Mouse (Mus musculus) MEL (cell line): ENCODE results near the gene Ctnnd2. TPM values are rescaled to one million over a fixed set of nuclear protein-coding genes. Genes with fewer than 3 reads are reported as not detected.

Source experiments
- DNase-seq: peaks from one replicate; pipeline ENCODE4 v3.0.0; 2011; ENCODE audit warnings: low read depth, low spot score
- H3K27ac ChIP-seq: 2 replicates; pipeline ENCODE4 v1.5.1; 2012; ENCODE audit warnings: low read depth, mild to moderate bottlenecking, control low read depth, low read length, moderate library complexity; ENCODE audit not compliant: control insufficient read depth
- H3K27me3 ChIP-seq, 2 experiments: fragments of 150-350 bp in 1 of 2; sonication (generic) in 1 of 2; 2 replicates each; pipeline ENCODE4 v1.6.1; 2012; ENCODE audit warnings: low read length in 2 of 2, mild to moderate bottlenecking in 2 of 2, improper control_type of control experiment in 1 of 2, moderate library complexity in 1 of 2; ENCODE audit not compliant: insufficient read depth in 2 of 2, control insufficient read depth in 1 of 2
- H3K36me3 ChIP-seq, 2 experiments: 2 replicates each; pipeline ENCODE4 v1.6.1; 2012 to 2014; ENCODE audit warnings: low read length in 2 of 2, improper control_type of control experiment in 1 of 2, inconsistent platforms in 1 of 2, mild to moderate bottlenecking in 1 of 2; ENCODE audit not compliant: insufficient read depth in 2 of 2, control insufficient read depth in 1 of 2
- H3K4me1 ChIP-seq, 2 experiments: fragments of 150-350 bp in 1 of 2; sonication (generic) in 1 of 2; 2 replicates each; pipeline ENCODE4 v1.6.1; 2012; ENCODE audit warnings: low read length in 2 of 2, improper control_type of control experiment in 1 of 2, mild to moderate bottlenecking in 1 of 2; ENCODE audit not compliant: insufficient read depth in 2 of 2, control insufficient read depth in 1 of 2
- H3K4me3 ChIP-seq, 2 experiments: fragments of 150-350 bp in 1 of 2; sonication (generic) in 1 of 2; 2 replicates each; pipeline ENCODE4 v1.5.1; 2012; ENCODE audit warnings: low read depth in 2 of 2, low read length in 2 of 2, mild to moderate bottlenecking in 2 of 2, moderate library complexity in 2 of 2, control low read depth in 1 of 2, improper control_type of control experiment in 1 of 2; ENCODE audit not compliant: control insufficient read depth in 1 of 2, insufficient read depth in 1 of 2
- H3K79me2 ChIP-seq: 2 replicates; pipeline ENCODE4 v1.6.1; 2012; ENCODE audit warnings: mild to moderate bottlenecking, low read length, moderate library complexity; ENCODE audit not compliant: control insufficient read depth, poor library complexity, insufficient read depth
- H3K9ac ChIP-seq: 2 replicates; pipeline ENCODE4 v1.6.1; 2012; ENCODE audit warnings: low read depth, mild to moderate bottlenecking, control low read depth, low read length, moderate library complexity; ENCODE audit not compliant: control insufficient read depth, poor library complexity, severe bottlenecking
- H3K9me3 ChIP-seq: fragments of 150-350 bp; sonication (generic); replicated peaks from 2 replicates; pipeline ENCODE4 v1.6.1; 2012; ENCODE audit warnings: mild to moderate bottlenecking, low read length, improper control_type of control experiment, moderate library complexity; ENCODE audit not compliant: insufficient read depth
- CHD1 ChIP-seq: IDR thresholded peaks from 2 replicates; pipeline ENCODE4 v1.6.1; 2012; ENCODE audit warnings: low read depth, mild to moderate bottlenecking, inconsistent platforms, low read length, improper control_type of control experiment
- CHD2 ChIP-seq: IDR thresholded peaks from 2 replicates; pipeline ENCODE4 v1.6.1; 2011; ENCODE audit warnings: low read length, improper control_type of control experiment
- E2F4 ChIP-seq: IDR thresholded peaks from 2 replicates; pipeline ENCODE4 v1.6.1; 2011; ENCODE audit warnings: low read depth, low read length, improper control_type of control experiment, borderline replicate concordance
- ELF1 ChIP-seq: IDR thresholded peaks from 2 replicates; pipeline ENCODE4 v1.6.1; 2014; ENCODE audit warnings: low read depth, mild to moderate bottlenecking, inconsistent platforms, low read length, improper control_type of control experiment, moderate library complexity
- EP300 ChIP-seq, 2 experiments: IDR thresholded peaks; 2 replicates each; pipeline ENCODE4 v1.6.1; 2011; ENCODE audit warnings: improper control_type of control experiment in 2 of 2, low read length in 2 of 2, low read depth in 1 of 2, mild to moderate bottlenecking in 1 of 2
- ETS1 ChIP-seq: IDR thresholded peaks from 2 replicates; pipeline ENCODE4 v1.6.1; 2012; ENCODE audit warnings: low read depth, mild to moderate bottlenecking, inconsistent platforms, low read length, improper control_type of control experiment, moderate library complexity
- GABPA ChIP-seq: IDR thresholded peaks from 2 replicates; pipeline ENCODE4 v1.6.1; 2012; ENCODE audit warnings: low read depth, mild to moderate bottlenecking, inconsistent platforms, low read length, improper control_type of control experiment, moderate library complexity
- KAT2A ChIP-seq: conservative IDR thresholded peaks from 2 replicates; pipeline ENCODE4 v1.6.1; 2012; ENCODE audit warnings: low read depth, low read length, improper control_type of control experiment, inconsistent platforms
- MEF2A ChIP-seq: IDR thresholded peaks from 2 replicates; pipeline ENCODE4 v1.6.1; 2014; ENCODE audit warnings: low read depth, mild to moderate bottlenecking, inconsistent platforms, low read length, improper control_type of control experiment; ENCODE audit not compliant: poor library complexity, insufficient replicate concordance, severe bottlenecking; ENCODE audit errors: extremely low read depth
- MYC ChIP-seq: IDR thresholded peaks from 2 replicates; pipeline ENCODE4 v1.6.1; 2011; ENCODE audit warnings: low read depth, mild to moderate bottlenecking, low read length, improper control_type of control experiment, moderate library complexity
- NELFE ChIP-seq: IDR thresholded peaks from 2 replicates; pipeline ENCODE4 v1.6.1; 2011; ENCODE audit warnings: low read depth, low read length, improper control_type of control experiment
- POLR2A ChIP-seq, 2 experiments: IDR thresholded peaks; 2 replicates each; pipeline ENCODE4 v1.6.1; 2011 to 2012; ENCODE audit warnings: low read length in 2 of 2, mild to moderate bottlenecking in 2 of 2, control low read depth in 1 of 2, improper control_type of control experiment in 1 of 2, low read depth in 1 of 2, moderate library complexity in 1 of 2; ENCODE audit not compliant: control insufficient read depth in 1 of 2, insufficient read depth in 1 of 2, poor library complexity in 1 of 2
- POLR2AphosphoS2 ChIP-seq: IDR thresholded peaks from 2 replicates; pipeline ENCODE4 v1.6.1; 2011; ENCODE audit warnings: low read length, improper control_type of control experiment
- RCOR1 ChIP-seq: IDR thresholded peaks from 2 replicates; pipeline ENCODE4 v1.6.1; 2012; ENCODE audit warnings: low read depth, mild to moderate bottlenecking, inconsistent platforms, low read length, improper control_type of control experiment
- SIN3A ChIP-seq: IDR thresholded peaks from 2 replicates; pipeline ENCODE4 v1.6.1; 2012; ENCODE audit warnings: low read length, improper control_type of control experiment, inconsistent platforms
- UBTF ChIP-seq: IDR thresholded peaks from 2 replicates; pipeline ENCODE4 v1.6.1; 2012; ENCODE audit warnings: low read depth, mild to moderate bottlenecking, inconsistent platforms, low read length, improper control_type of control experiment, moderate library complexity, borderline replicate concordance; ENCODE audit not compliant: insufficient read depth
- USF1 ChIP-seq: IDR thresholded peaks from 2 replicates; pipeline ENCODE4 v1.6.1; 2014; ENCODE audit warnings: low read depth, mild to moderate bottlenecking, inconsistent platforms, low read length, improper control_type of control experiment, moderate library complexity
- ZC3H11A ChIP-seq: IDR thresholded peaks from 2 replicates; pipeline ENCODE4 v1.6.1; 2012; ENCODE audit warnings: low read depth, mild to moderate bottlenecking, inconsistent platforms, low read length, improper control_type of control experiment
- ZKSCAN1 ChIP-seq: IDR thresholded peaks from 2 replicates; pipeline ENCODE4 v1.6.1; 2012; ENCODE audit warnings: low read depth, mild to moderate bottlenecking, inconsistent platforms, low read length, improper control_type of control experiment, moderate library complexity
- ZMIZ1 ChIP-seq: IDR thresholded peaks from 2 replicates; pipeline ENCODE4 v1.6.1; 2012; ENCODE audit warnings: low read depth, mild to moderate bottlenecking, inconsistent platforms, low read length, improper control_type of control experiment, moderate library complexity
- ZNF384 ChIP-seq: IDR thresholded peaks from 2 replicates; pipeline ENCODE4 v1.6.1; 2012; ENCODE audit warnings: low read depth, mild to moderate bottlenecking, inconsistent platforms, low read length, improper control_type of control experiment
- polyA plus RNA-seq, 2 experiments: library from polyadenylated mRNA; stranded (reverse) in 1 of 2; unstranded in 1 of 2; fragments of >175 nt in 1 of 2; fragments of >200 nt in 1 of 2; gene quantifications; 2 replicates each; pipeline versions ENCODE4 v1.2.1 to v1.2.4; 2012; ENCODE audit warnings: low replicate concordance in 2 of 2, low read depth in 1 of 2; ENCODE audit not compliant: insufficient read length in 2 of 2, insufficient read depth in 1 of 2, missing spikeins in 1 of 2
- total RNA-seq: library from RNA; depleted of rRNA; stranded (reverse); fragments of 300-350 nt; gene quantifications from 2 replicates; pipeline ENCODE4 v1.2.3, GENCODE M21; 2012

The Ctnnd2 gene
- total and polyA plus RNA-seq, 3 experiments: 0.03 TPM; not detected in 2

DNA sequence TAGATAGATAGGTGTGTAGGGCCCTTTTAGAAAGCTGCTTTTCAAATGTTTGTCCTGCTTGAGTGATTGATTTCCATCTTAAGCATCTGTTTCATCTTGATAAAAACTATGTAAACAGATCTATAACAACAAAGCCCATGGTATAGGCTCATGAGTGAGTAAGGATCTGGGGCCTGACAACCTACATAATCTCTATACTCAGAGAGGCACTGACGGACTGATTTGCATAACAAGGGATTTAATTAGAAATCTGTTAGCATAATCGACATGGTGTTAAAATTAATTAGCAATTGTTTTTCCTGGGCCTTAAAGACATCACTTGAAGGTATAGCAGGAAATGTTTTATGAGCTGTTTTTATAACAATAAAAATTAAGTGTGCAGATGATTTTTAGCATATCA is 548.7 kb downstream of the Ctnnd2 start:
- Histone ChIP-seq H3K9ac (no peak overlapping the region), H3K4me1 (no peaks in the 10 kb centered on the region), H3K9me3 (no peaks in the 10 kb centered on the region), H3K27me3 (no peaks in the 10 kb centered on the region), H3K79me2 (no peaks in the 10 kb centered on the region)
- no peak for DNase-seq
- TF ChIP-seq ZC3H11A: no peak
- TF ChIP-seq UBTF: no peak
- no peak for TF ChIP-seq ZNF384
- no peak for TF ChIP-seq ETS1
- no peak for TF ChIP-seq POLR2A (IDR thresholded peaks at IDR 0.05; ENCODE audit: control insufficient read depth in 1 of 2, insufficient read depth in 1 of 2, low read depth in 1 of 2, low read length in 2 of 2, poor library complexity in 1 of 2)
- TF ChIP-seq RCOR1: no peak
- no peak for TF ChIP-seq EP300 (IDR thresholded peaks at IDR 0.05; ENCODE audit: low read depth in 1 of 2, low read length in 2 of 2)
- TF ChIP-seq CHD2: no peak
- no peak for TF ChIP-seq ZKSCAN1
- no peak for TF ChIP-seq MYC
- TF ChIP-seq ZMIZ1: no peak
- TF ChIP-seq POLR2AphosphoS2: no peak
- no peak for TF ChIP-seq SIN3A
- TF ChIP-seq ELF1: no peak
- no peak for TF ChIP-seq MEF2A
- TF ChIP-seq KAT2A: no peak
- TF ChIP-seq NELFE: no peak
- TF ChIP-seq, all 39 proteins: peak for 0
- Histone ChIP-seq H3K36me3 (no peaks in the 10 kb centered on the region), H3K4me3 (no peak overlapping the region), H3K27ac (no peak overlapping the region)

DNA sequence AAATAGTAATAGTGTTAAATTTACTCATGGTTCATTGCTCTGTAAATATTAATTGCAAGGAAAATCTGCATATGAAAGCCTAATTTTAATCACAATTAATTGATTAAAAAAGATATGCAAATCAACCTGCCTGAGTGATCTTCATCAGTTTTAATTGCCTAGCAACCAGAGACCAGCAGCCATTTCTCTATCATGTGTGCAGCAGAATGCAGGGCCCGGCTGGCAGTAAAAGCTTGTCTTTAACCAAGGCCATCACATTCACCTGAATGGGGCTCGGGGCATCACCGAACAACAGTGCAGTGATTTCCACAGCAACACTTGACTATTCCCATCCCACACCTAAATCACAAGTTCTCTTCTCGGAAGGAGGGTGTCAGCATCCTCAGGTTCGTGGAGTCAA is 553.7 kb downstream of the Ctnnd2 start:
- no peak overlapping the region for H3K9ac ChIP-seq
- no peaks in the 10 kb centered on the region for H3K79me2 ChIP-seq
- H3K27me3 ChIP-seq: no peaks in the 10 kb centered on the region
- H3K9me3 ChIP-seq: no peaks in the 10 kb centered on the region
- DNase-seq: no peak
- no peak overlapping the region for H3K4me3 ChIP-seq
- no peaks in the 10 kb centered on the region for H3K4me1 ChIP-seq
- H3K27ac ChIP-seq: no peak overlapping the region
- TF ChIP-seq GABPA (no peak), POLR2A (IDR thresholded peaks at IDR 0.05; ENCODE audit: control insufficient read depth in 1 of 2, insufficient read depth in 1 of 2, low read depth in 1 of 2, low read length in 2 of 2, poor library complexity in 1 of 2) (no peak), USF1 (no peak), RCOR1 (no peak), UBTF (no peak), SIN3A (no peak), E2F4 (no peak), CHD1 (no peak), CHD2 (no peak)
- no peaks in the 10 kb centered on the region for H3K36me3 ChIP-seq
